Mouse (Mus musculus) spleen, postnatal 4 days (tissue): ENCODE results near the gene Fen1.

ENCODE experiments used
- DNase-seq, 2 experiments: peaks; one replicate each; pipeline ENCODE4 v3.0.0; 2022; ENCODE audit warnings: low spot score in 2 of 2

Fen1 gene

GRCm38 (mm10) chr19:10203848-10204615 is at the start of gene Fen1, which contains the start of gene Tmem258:
TSS of gene Fen1 (minus strand) at chr19:10204169.
TSS of gene Tmem258 (plus strand) at chr19:10204014.
- DNase-seq, result peak; percentile 90 to 96

- DNase-seq, result no peak
Observed at GRCm38 (mm10) chr19:10248128-10248527, 44.2 kb upstream of the Fen1 start.

GRCm38 (mm10) chr19:10247165-10247564 is 43.2 kb upstream of the Fen1 start:
- DNase-seq, result no peak

- peak; percentile 35 to 80 for DNase-seq
Observed at GRCm38 (mm10) chr19:10244183-10244582, 40.2 kb upstream of the Fen1 start.

GRCm38 (mm10) chr19:10242916-10243315 is 38.9 kb upstream of the Fen1 start:
- DNase-seq, result no peak

GRCm38 (mm10) chr19:10240654-10241305 is 36.8 kb upstream of the Fen1 start, which contains the start of gene Myrf:
TSS of gene Myrf (minus strand) at chr19:10240748.
- DNase-seq, result peak; percentile 72 to 91

- DNase-seq, result no peak
Observed at GRCm38 (mm10) chr19:10239975-10240653, 36.1 kb upstream of the Fen1 start.

- DNase-seq, result no peak
Observed at GRCm38 (mm10) chr19:10239419-10239818, 35.5 kb upstream of the Fen1 start.

GRCm38 (mm10) chr19:10238477-10238876 is 34.5 kb upstream of the Fen1 start:
- no peak for DNase-seq

- no peak for DNase-seq
Observed at GRCm38 (mm10) chr19:10235784-10236565, 32.0 kb upstream of the Fen1 start.

- DNase-seq, result no peak
Observed at GRCm38 (mm10) chr19:10232327-10233017, 28.5 kb upstream of the Fen1 start.

- no peak for DNase-seq
Observed at GRCm38 (mm10) chr19:10231871-10232270, 27.9 kb upstream of the Fen1 start.

GRCm38 (mm10) chr19:10231016-10231415 is 27.0 kb upstream of the Fen1 start:
- DNase-seq, result no peak

GRCm38 (mm10) chr19:10225767-10226166 is 21.8 kb upstream of the Fen1 start:
- DNase-seq, result no peak

- no peak for DNase-seq
Observed at GRCm38 (mm10) chr19:10224637-10225453, 20.9 kb upstream of the Fen1 start.

GRCm38 (mm10) chr19:10223561-10223960 is 19.6 kb upstream of the Fen1 start:
- no peak for DNase-seq

- DNase-seq, result no peak
Observed at GRCm38 (mm10) chr19:10222656-10223055, 18.7 kb upstream of the Fen1 start.

GRCm38 (mm10) chr19:10221585-10221984 is 17.6 kb upstream of the Fen1 start:
- no peak for DNase-seq

GRCm38 (mm10) chr19:10219593-10219992 is 15.6 kb upstream of the Fen1 start:
- no peak for DNase-seq

GRCm38 (mm10) chr19:10219108-10219507 is 15.1 kb upstream of the Fen1 start:
- DNase-seq, result peak; percentile 43 to 75
